Mouse (Mus musculus): ENCODE results near the gene Btbd35f7. TPM values are rescaled to one million over a fixed set of nuclear protein-coding genes. Genes with fewer than 3 reads are reported as not detected.
"Not testable (repeated sequence)": the region's sequence is repeated elsewhere in the genome, so short reads cannot be mapped to it uniquely, and the experiment has no call there.

Btbd35f7 gene
- not detected in 2 replicates for polyA plus RNA-seq (2015; fragmentation: Nextera tagmentation; extraction: Ambion mirVana)

- H3K4me3 ChIP-seq; H3K27ac ChIP-seq; H3K4me2 ChIP-seq; H3K9me3 ChIP-seq; ATAC-seq (ENCODE audit: low FRiP score); H3K4me1 ChIP-seq (replicated peaks); H3K36me3 ChIP-seq; H3K9ac ChIP-seq; H3K27me3 ChIP-seq: not testable (repeated sequence)
- no CpG with 5 or more reads among the region's 2 CpGs for WGBS
Observed at GRCm38 (mm10) chrX:5668767-5669166, at the start of gene Btbd35f7. TSS of gene Btbd35f7 (plus strand) at chrX:5669067.

Other genes starting within 250 kb of the Btbd35f7 start
- gene Mycs, start 199.8 kb upstream of the Btbd35f7 start, polyA plus RNA-seq (2015; fragmentation: Nextera tagmentation; extraction: Ambion mirVana): not detected in 2 replicates

Measured in hindbrain, embryonic 13.5 days (tissue).